Mouse (Mus musculus) MEL (cell line): Measurements from ENCODE around the gene Hist1h1c.

ENCODE experiments used
- HCFC1 ChIP-seq: IDR thresholded peaks from 2 replicates; pipeline ENCODE4 v1.6.1; 2012; ENCODE audit warnings: low read depth, mild to moderate bottlenecking, inconsistent platforms, low read length, improper control_type of control experiment, moderate library complexity
- MAX ChIP-seq: IDR thresholded peaks from 2 replicates; pipeline ENCODE4 v1.6.1; 2011; ENCODE audit warnings: low read length, improper control_type of control experiment
- POLR2A ChIP-seq, 2 experiments: IDR thresholded peaks; 2 replicates each; pipeline ENCODE4 v1.6.1; 2011 to 2012; ENCODE audit warnings: low read length in 2 of 2, mild to moderate bottlenecking in 2 of 2, control low read depth in 1 of 2, improper control_type of control experiment in 1 of 2, low read depth in 1 of 2, moderate library complexity in 1 of 2; ENCODE audit not compliant: control insufficient read depth in 1 of 2, insufficient read depth in 1 of 2, poor library complexity in 1 of 2
- TBP ChIP-seq: IDR thresholded peaks from 2 replicates; pipeline ENCODE4 v1.8.0; 2011; ENCODE audit warnings: low read depth, low read length, improper control_type of control experiment
- ZNF384 ChIP-seq: IDR thresholded peaks from 2 replicates; pipeline ENCODE4 v1.6.1; 2012; ENCODE audit warnings: low read depth, mild to moderate bottlenecking, inconsistent platforms, low read length, improper control_type of control experiment

DNA sequence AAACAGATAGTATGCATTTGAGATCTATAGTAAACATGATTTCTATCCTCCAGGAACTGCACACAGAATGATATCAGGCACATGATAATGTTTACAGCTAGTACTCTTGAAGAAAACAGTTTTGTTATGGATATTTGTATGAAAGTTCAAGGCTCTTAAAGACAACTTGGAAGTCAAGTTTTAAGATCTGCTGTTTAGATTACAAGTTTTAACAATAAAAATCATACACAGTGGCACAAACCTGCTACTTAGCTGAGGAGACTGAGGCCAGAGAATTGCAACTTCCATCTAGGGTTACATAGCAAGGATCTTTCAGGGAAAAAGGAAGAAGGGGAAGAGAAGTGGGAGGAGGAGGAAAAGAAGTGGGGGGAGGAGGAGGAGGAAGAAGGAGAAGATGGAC, 16.4 kb downstream of the Hist1h1c start:
- TF ChIP-seq ZNF384 (no peak), POLR2A (IDR thresholded peaks at IDR 0.05; ENCODE audit: control insufficient read depth in 1 of 2, insufficient read depth in 1 of 2, low read depth in 1 of 2, low read length in 2 of 2, poor library complexity in 1 of 2) (no peak), TBP (no peak), HCFC1 (no peak), MAX (no peak)
